Mouse (Mus musculus): Measurements from ENCODE around the gene Gm13285.

DNA sequence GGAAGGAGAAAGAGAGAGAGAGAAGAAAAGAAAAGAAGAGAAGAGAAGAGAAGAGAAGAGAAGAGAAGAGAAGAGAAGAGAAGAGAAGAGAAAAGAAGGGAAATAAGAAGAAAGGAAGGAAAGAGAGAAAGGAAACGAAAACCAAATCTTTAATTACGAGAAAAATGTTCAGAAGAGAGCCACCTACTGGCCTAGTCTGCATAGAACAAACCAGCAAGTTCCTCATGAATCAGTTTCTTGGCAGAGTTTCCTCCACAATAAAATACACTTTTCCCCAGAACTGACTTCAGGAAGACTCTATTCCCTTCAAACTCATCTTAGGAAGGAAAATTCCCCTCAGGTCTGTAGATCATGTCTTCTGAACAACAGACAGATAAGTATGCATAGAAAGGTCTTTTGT is 45.9 kb downstream of the Gm13285 start:
- 0 out of 2 replicates have a peak, but pooled peaks have one; percentile 5 for TF ChIP-seq CTCF (IDR thresholded peaks at IDR 0.05; ENCODE audit: extremely low read depth, insufficient read depth, low read length)
- TF ChIP-seq POLR2A (IDR thresholded peaks at IDR 0.05; ENCODE audit: extremely low read depth, insufficient read depth, low read length) = no peak

All from cortical plate, adult 2 months (tissue).